Mouse (Mus musculus) small intestine, adult 2 months (tissue): ENCODE measurements around the gene Mark4.

Source experiments
- CTCF ChIP-seq: fragments of 200-500 bp; IDR thresholded peaks from 2 replicates; pipeline ENCODE4 v1.5.1; 2012; ENCODE audit warnings: low read depth, mild to moderate bottlenecking, control low read depth, inconsistent platforms, low read length, moderate library complexity, mixed read lengths; ENCODE audit not compliant: insufficient replicate concordance, insufficient read length; ENCODE audit errors: extremely low read depth
- POLR2A ChIP-seq: fragments of 200-500 bp; IDR thresholded peaks from 2 replicates; pipeline ENCODE4 v1.6.1; 2012; ENCODE audit warnings: low read depth, mild to moderate bottlenecking, control low read depth, inconsistent platforms, low read length, moderate library complexity

DNA sequence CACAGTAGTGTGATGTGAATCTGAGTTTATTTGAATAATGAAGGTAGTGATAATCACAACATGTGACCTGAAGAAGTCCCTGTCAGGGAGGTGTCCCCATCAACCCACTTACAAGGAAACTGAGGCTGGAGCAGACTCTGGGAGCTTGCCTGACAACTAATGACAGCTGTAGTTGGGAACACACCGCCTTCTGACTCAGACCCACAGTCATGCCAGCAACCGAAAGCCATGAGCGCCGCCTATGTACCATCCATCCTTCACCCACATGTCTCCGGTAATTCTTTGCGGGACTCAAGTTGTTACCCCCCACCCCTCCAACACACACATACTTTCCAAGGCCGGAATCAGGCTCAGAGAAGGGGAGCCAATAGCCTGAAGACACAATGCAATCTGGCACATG is 2.0 kb downstream of the Mark4 start:
- TF ChIP-seq CTCF (no peak), POLR2A (no peak)
